Mouse (Mus musculus) left cerebral cortex, adult 8-10 months (tissue): ENCODE results near the gene Gm28051. TPM values are rescaled to one million over a fixed set of nuclear protein-coding genes. Genes with fewer than 3 reads are reported as not detected.

ENCODE experiments used
- DNase-seq, 2 experiments: peaks; one replicate each; pipeline ENCODE4 v3.0.0; 2022; ENCODE audit warnings: low spot score in 2 of 2
- total RNA-seq, 4 experiments: library from RNA; stranded (reverse); gene quantifications; 2 replicates each; pipeline ENCODE4 v1.2.4; 2022

Gm28051 gene
- not detected for total RNA-seq

GRCm38 (mm10) chr12:102757689-102758402 lies at the start of gene Gm28051, which contains the start of the genes Gon7 and Ubr7:
Gene Gm28051 (minus strand): TSS chr12:102757765.
Gene Gon7 (minus strand): TSS chr12:102757803.
Gene Ubr7 (plus strand): TSS chr12:102757967.
- peak; percentile 91 to 96 for DNase-seq

GRCm38 (mm10) chr12:102799528-102799927 lies 42.0 kb upstream of the Gm28051 start:
- no peak for DNase-seq

GRCm38 (mm10) chr12:102787927-102788326 lies 30.4 kb upstream of the Gm28051 start:
- no peak for DNase-seq

- DNase-seq: no peak
These were observed 28.0 kb upstream of the Gm28051 start for GRCm38 (mm10) chr12:102785593-102785985.

GRCm38 (mm10) chr12:102784899-102785592 lies 27.5 kb upstream of the Gm28051 start:
- no peak for DNase-seq

- no peak for DNase-seq
These were observed 25.3 kb upstream of the Gm28051 start for GRCm38 (mm10) chr12:102782841-102783240.

GRCm38 (mm10) chr12:102779452-102779851 lies 21.9 kb upstream of the Gm28051 start:
- no peak for DNase-seq

- DNase-seq: no peak
These were observed 20.6 kb upstream of the Gm28051 start for GRCm38 (mm10) chr12:102778151-102778550.

- no peak for DNase-seq
These were observed 18.5 kb upstream of the Gm28051 start for GRCm38 (mm10) chr12:102776035-102776434.

GRCm38 (mm10) chr12:102772676-102773075 lies 15.1 kb upstream of the Gm28051 start:
- DNase-seq: no peak

- no peak for DNase-seq
These were observed 14.0 kb upstream of the Gm28051 start for GRCm38 (mm10) chr12:102771601-102772000.

GRCm38 (mm10) chr12:102769000-102769399 lies 11.4 kb upstream of the Gm28051 start:
- DNase-seq: no peak

- no peak for DNase-seq
These were observed 6.1 kb upstream of the Gm28051 start for GRCm38 (mm10) chr12:102763696-102764095.

- no peak for DNase-seq
These were observed 4.1 kb upstream of the Gm28051 start for GRCm38 (mm10) chr12:102761668-102762067.

GRCm38 (mm10) chr12:102758936-102759335 lies 1.4 kb upstream of the Gm28051 start:
- no peak for DNase-seq

GRCm38 (mm10) chr12:102758403-102758756 lies 815 bp upstream of the Gm28051 start, which contains the start of gene Gm20604:
Gene Gm20604 (minus strand): TSS chr12:102758672.
- DNase-seq: no peak

- DNase-seq: no peak
These were observed 393 bp downstream of the Gm28051 start for GRCm38 (mm10) chr12:102757055-102757688.

GRCm38 (mm10) chr12:102756304-102756703 lies 1.3 kb downstream of the Gm28051 start:
- DNase-seq: no peak

- DNase-seq: no peak
These were observed 9.3 kb downstream of the Gm28051 start for GRCm38 (mm10) chr12:102748256-102748655.

GRCm38 (mm10) chr12:102744839-102745238 lies 12.7 kb downstream of the Gm28051 start:
- DNase-seq: no peak

- peak; percentile 77 to 85 for DNase-seq
These were observed 13.7 kb downstream of the Gm28051 start, which contains the start of the genes Moap1 and Tmem251 for GRCm38 (mm10) chr12:102743589-102744574. Gene Moap1 (minus strand): TSS chr12:102743661. Gene Tmem251 (plus strand): TSS chr12:102743762.
